Mouse (Mus musculus) CH12.LX (cell line): ENCODE measurements around the gene Dusp16.

Experiments
- CTCF ChIP-seq, 2 experiments: IDR thresholded peaks in 1 of 2; conservative IDR thresholded peaks in 1 of 2; 2 replicates each; pipeline ENCODE4 v1.5.1; 2011 to 2012; ENCODE audit warnings: low read depth in 2 of 2, low read length in 2 of 2, improper control_type of control experiment in 1 of 2, inconsistent platforms in 1 of 2, mild to moderate bottlenecking in 1 of 2, moderate library complexity in 1 of 2
- EP300 ChIP-seq: IDR thresholded peaks from 2 replicates; pipeline ENCODE4 v1.6.1; 2011; ENCODE audit warnings: low read length, improper control_type of control experiment
- HCFC1 ChIP-seq: IDR thresholded peaks from 2 replicates; pipeline ENCODE4 v1.6.1; 2012; ENCODE audit warnings: low read depth, mild to moderate bottlenecking, inconsistent platforms, low read length, improper control_type of control experiment
- MAX ChIP-seq: IDR thresholded peaks from 2 replicates; pipeline ENCODE4 v1.6.1; 2011; ENCODE audit warnings: low read length, improper control_type of control experiment
- MAZ ChIP-seq: IDR thresholded peaks from 2 replicates; pipeline ENCODE4 v1.6.1; 2012; ENCODE audit warnings: low read depth, mild to moderate bottlenecking, inconsistent platforms, low read length, improper control_type of control experiment, moderate library complexity
- MYC ChIP-seq: IDR thresholded peaks from 2 replicates; pipeline ENCODE4 v1.6.1; 2011; ENCODE audit warnings: low read depth, mild to moderate bottlenecking, improper control_type of control experiment, low read length
- NRF1 ChIP-seq: IDR thresholded peaks from 2 replicates; pipeline ENCODE4 v1.6.1; 2014; ENCODE audit warnings: low read depth, mild to moderate bottlenecking, inconsistent platforms, low read length, improper control_type of control experiment, moderate library complexity
- PAX5 ChIP-seq: IDR thresholded peaks from 2 replicates; pipeline ENCODE4 v1.6.1; 2012; ENCODE audit warnings: low read length, inconsistent platforms, mixed read lengths
- POLR2A ChIP-seq: IDR thresholded peaks from 2 replicates; pipeline ENCODE4 v1.6.1; 2011; ENCODE audit warnings: low read depth, mild to moderate bottlenecking, improper control_type of control experiment, low read length
- SMC3 ChIP-seq: IDR thresholded peaks from 2 replicates; pipeline ENCODE4 v1.6.1; 2011; ENCODE audit warnings: low read depth, low read length, improper control_type of control experiment
- TBP ChIP-seq: conservative IDR thresholded peaks from 2 replicates; pipeline ENCODE4 v1.6.1; 2011; ENCODE audit warnings: low read depth, low read length, improper control_type of control experiment
- USF1 ChIP-seq: IDR thresholded peaks from 2 replicates; pipeline ENCODE4 v1.6.1; 2014; ENCODE audit warnings: low read depth, mild to moderate bottlenecking, inconsistent platforms, low read length, improper control_type of control experiment

DNA sequence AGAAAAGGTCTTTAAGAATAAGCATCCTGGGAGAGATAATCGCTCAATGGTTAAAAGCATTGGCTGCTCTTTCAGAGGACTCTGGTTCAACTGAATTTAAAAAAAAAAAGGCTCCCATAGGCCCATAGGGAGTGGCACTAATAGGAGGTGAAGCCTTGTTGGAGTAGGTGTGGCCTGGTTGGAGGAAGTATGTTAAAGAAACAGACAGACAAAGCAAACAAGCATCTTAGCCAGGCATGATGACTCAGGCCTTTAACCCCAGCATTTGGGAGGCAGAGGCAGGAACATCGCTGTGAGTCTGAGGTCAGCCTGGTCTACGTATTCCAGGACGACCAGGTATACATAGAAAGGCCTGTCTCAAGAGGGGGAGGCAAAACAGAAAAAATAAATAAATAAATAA is 39.0 kb downstream of the Dusp16 start:
- TF ChIP-seq CTCF (conservative IDR thresholded peaks at IDR 0.05 in 1 of 2, IDR thresholded peaks at IDR 0.05 in 1 of 2; ENCODE audit: low read depth in 2 of 2, low read length in 2 of 2) (no peak), POLR2A (no peak), HCFC1 (no peak), TBP (no peak), MAZ (no peak), PAX5 (no peak), EP300 (no peak), SMC3 (no peak), MYC (no peak), USF1 (no peak), NRF1 (no peak), MAX (no peak)
